Mouse (Mus musculus): ENCODE measurements at regions not wholly inside any gene's neighbourhood (a gene's known extent, or its start where the extent isn't known, plus 50 kb on each side); places are given as distances from the start of the nearest gene placed in this dataset.

- no peak for ATAC-seq (ENCODE audit: low FRiP score, low TSS enrichment)
- WGBS, result 95% methylated on average over 2 of the region's 2 CpGs
- DNase-seq, result no peak
These were observed 74.1 kb downstream of the B3gnt5 start for GRCm38 (mm10) chr16:19834128-19834527.

DNA sequence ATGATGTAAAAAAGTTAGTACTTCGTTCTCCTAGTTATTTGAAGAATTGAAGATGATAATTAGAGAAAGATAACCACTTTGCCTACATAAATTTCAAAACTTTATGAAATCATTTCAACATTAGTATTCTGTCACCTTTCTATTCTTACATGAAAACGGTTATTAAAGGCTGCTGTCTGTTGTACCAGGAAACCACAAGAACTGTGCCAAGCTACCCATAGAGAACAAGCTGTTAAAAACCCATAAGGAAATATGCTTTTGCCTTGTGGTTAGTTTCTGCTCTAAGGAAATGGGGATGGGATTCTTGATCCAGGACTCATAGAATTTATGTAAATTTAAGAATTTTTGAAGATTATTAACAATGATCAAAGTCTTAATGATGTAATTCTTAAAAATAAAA lies 74.7 kb downstream of the B3gnt5 start:
- no peak overlapping the region for H3K4me3 ChIP-seq (replicated peaks; ENCODE audit: low read depth, low read length)
- H3K9ac ChIP-seq (replicated peaks; ENCODE audit: low read length), result no peak overlapping the region
- no peak overlapping the region for H3K27ac ChIP-seq (replicated peaks; ENCODE audit: low read depth, low read length)
- H3K4me2 ChIP-seq (ENCODE audit: low read length), result no peak overlapping the region
- ATAC-seq (ENCODE audit: low FRiP score, low TSS enrichment) (no peak), DNase-seq (no peak)
- no peaks in the 10 kb centered on the region for H3K4me1 ChIP-seq (ENCODE audit: control insufficient read depth, insufficient read depth, low read length)
- 81% methylated on average over 2 of the region's 2 CpGs for WGBS
- H3K27me3 ChIP-seq (ENCODE audit: control insufficient read depth, insufficient read depth, low read length), result no peaks in the 10 kb centered on the region
- no peaks in the 10 kb centered on the region for H3K36me3 ChIP-seq (ENCODE audit: control insufficient read depth, insufficient read depth, low read length)
- no peaks in the 10 kb centered on the region for H3K9me3 ChIP-seq (ENCODE audit: control insufficient read depth, low read length)

More at GRCm38 (mm10) chr16:19834128-19834527, 74.1 kb downstream of the B3gnt5 start:
- H3K4me3 ChIP-seq (replicated peaks; ENCODE audit: low read depth, low read length), result no peak overlapping the region
- H3K9ac ChIP-seq (replicated peaks; ENCODE audit: low read length), result no peak overlapping the region
- H3K27me3 ChIP-seq (ENCODE audit: control insufficient read depth, insufficient read depth, low read length), result no peaks in the 10 kb centered on the region
- H3K27ac ChIP-seq (replicated peaks; ENCODE audit: low read depth, low read length), result no peak overlapping the region
- no peak overlapping the region for H3K4me2 ChIP-seq (ENCODE audit: low read length)
- no peaks in the 10 kb centered on the region for H3K36me3 ChIP-seq (ENCODE audit: control insufficient read depth, insufficient read depth, low read length)
- H3K9me3 ChIP-seq (ENCODE audit: control insufficient read depth, low read length), result no peaks in the 10 kb centered on the region
- H3K4me1 ChIP-seq (ENCODE audit: control insufficient read depth, insufficient read depth, low read length), result no peaks in the 10 kb centered on the region

DNA sequence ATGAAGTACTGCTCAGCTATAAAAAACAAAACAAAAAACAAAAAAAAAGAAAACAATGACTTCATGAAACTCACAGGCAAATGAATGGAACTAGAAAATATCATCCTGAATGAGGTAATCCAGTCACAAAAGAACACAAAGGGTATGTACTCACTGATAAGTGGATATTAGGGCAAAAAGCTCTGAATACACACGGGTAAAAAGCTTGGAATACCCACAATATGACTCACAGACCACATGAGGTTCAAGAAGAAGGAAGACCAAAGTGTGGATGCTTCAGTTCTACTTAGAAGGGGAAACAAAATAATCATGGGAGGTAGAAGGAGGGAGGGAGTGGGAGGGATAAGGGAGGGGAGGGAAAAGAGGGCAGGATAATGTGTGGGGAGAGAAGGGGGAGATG lies 79.8 kb downstream of the B3gnt5 start:
- no peak overlapping the region for H3K9ac ChIP-seq (replicated peaks; ENCODE audit: low read length)
- ATAC-seq (ENCODE audit: low FRiP score, low TSS enrichment), result no peak

DNA sequence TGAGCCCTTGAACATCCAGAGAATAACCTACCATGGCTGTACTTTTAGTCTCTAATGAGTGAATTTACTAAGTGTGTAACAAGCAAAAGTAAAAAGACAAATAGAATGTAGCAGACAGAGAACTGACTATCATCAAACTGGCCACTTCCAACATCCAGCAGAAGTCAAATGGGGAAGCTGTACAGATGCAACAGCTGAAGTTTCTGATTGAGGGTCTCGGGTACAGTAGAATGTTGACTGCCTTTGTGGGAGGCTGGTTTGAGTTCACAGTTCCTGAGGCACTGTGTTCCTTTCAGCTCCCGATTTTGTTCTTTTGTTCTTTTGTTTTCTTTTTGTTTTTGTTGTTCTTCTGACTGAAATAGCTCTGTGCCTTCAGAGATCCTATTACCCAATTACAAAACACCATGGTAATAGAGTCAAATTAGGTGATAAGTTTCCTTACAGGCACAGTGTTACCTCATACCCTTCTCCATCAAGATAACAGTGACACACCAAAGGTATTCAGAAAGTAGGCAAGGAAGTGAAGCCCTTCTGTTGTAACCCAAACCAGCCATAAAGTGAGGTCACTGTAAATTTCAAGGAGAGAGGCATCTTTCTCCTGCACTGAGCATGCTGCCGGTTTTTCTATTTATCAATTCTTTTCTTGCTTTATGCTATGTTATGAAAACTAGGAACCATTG lies 82.5 kb downstream of the B3gnt5 start:
- no peak for ATAC-seq (ENCODE audit: low FRiP score, low TSS enrichment)
- no peak overlapping the region for H3K4me2 ChIP-seq (ENCODE audit: low read length)
- H3K9me3 ChIP-seq (ENCODE audit: control insufficient read depth, low read length), result no peaks in the 10 kb centered on the region
- no peak overlapping the region for H3K9ac ChIP-seq (replicated peaks; ENCODE audit: low read length)
- no peak overlapping the region for H3K27ac ChIP-seq (replicated peaks; ENCODE audit: low read depth, low read length)
- H3K27me3 ChIP-seq (ENCODE audit: control insufficient read depth, insufficient read depth, low read length), result no peaks in the 10 kb centered on the region
- DNase-seq, result no peak
- no peaks in the 10 kb centered on the region for H3K36me3 ChIP-seq (ENCODE audit: control insufficient read depth, insufficient read depth, low read length)
- 59% methylated on average over 3 of the region's 3 CpGs for WGBS
- H3K4me3 ChIP-seq (replicated peaks; ENCODE audit: low read depth, low read length), result no peak overlapping the region
- H3K4me1 ChIP-seq (ENCODE audit: control insufficient read depth, insufficient read depth, low read length), result no peaks in the 10 kb centered on the region

More for the DNA sequence above, 79.8 kb downstream of the B3gnt5 start:
- Histone ChIP-seq H3K27me3 (ENCODE audit: control insufficient read depth, insufficient read depth, low read length) (no peaks in the 10 kb centered on the region), H3K9me3 (ENCODE audit: control insufficient read depth, low read length) (no peaks in the 10 kb centered on the region), H3K4me3 (replicated peaks; ENCODE audit: low read depth, low read length) (no peak overlapping the region), H3K4me1 (ENCODE audit: control insufficient read depth, insufficient read depth, low read length) (no peaks in the 10 kb centered on the region), H3K4me2 (ENCODE audit: low read length) (no peak overlapping the region), H3K36me3 (ENCODE audit: control insufficient read depth, insufficient read depth, low read length) (no peaks in the 10 kb centered on the region), H3K27ac (replicated peaks; ENCODE audit: low read depth, low read length) (no peak overlapping the region)
- WGBS, result 50% methylated on average over 1 of the region's 1 CpGs
- no peak for DNase-seq

GRCm38 (mm10) chr16:19843738-19844137 lies 83.7 kb downstream of the B3gnt5 start:
- Histone ChIP-seq H3K27me3 (ENCODE audit: control insufficient read depth, insufficient read depth, low read length) (no peaks in the 10 kb centered on the region), H3K4me2 (ENCODE audit: low read length) (no peak overlapping the region), H3K9me3 (ENCODE audit: control insufficient read depth, low read length) (no peaks in the 10 kb centered on the region), H3K27ac (replicated peaks; ENCODE audit: low read depth, low read length) (no peak overlapping the region), H3K4me3 (replicated peaks; ENCODE audit: low read depth, low read length) (no peak overlapping the region), H3K36me3 (ENCODE audit: control insufficient read depth, insufficient read depth, low read length) (no peaks in the 10 kb centered on the region), H3K4me1 (ENCODE audit: control insufficient read depth, insufficient read depth, low read length) (no peaks in the 10 kb centered on the region), H3K9ac (replicated peaks; ENCODE audit: low read length) (no peak overlapping the region)
- DNase-seq (no peak), ATAC-seq (ENCODE audit: low FRiP score, low TSS enrichment) (no peak)

DNA sequence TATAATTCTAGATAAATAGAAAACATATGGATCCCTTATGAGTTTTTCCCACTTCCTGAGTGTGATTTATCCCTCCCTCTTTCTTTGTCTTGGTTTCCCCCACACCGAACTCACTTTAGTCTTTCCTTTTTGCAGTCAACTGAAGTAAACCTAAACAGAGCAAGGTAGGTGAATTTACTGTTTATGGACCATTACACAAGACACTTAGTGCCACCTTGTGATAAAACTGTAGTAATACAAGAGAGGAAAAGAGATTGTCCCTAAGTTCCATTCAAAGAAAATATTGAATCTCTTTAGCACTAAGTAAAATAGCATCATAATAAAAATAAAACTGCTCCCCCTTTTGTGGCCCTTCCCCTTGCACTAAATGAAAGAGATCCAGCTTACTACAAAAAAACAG lies 88.4 kb downstream of the B3gnt5 start:
- Histone ChIP-seq H3K27ac (replicated peaks; ENCODE audit: low read depth, low read length) (no peak overlapping the region), H3K9me3 (ENCODE audit: control insufficient read depth, low read length) (no peaks in the 10 kb centered on the region), H3K4me2 (ENCODE audit: low read length) (no peak overlapping the region), H3K4me3 (replicated peaks; ENCODE audit: low read depth, low read length) (no peak overlapping the region), H3K4me1 (ENCODE audit: control insufficient read depth, insufficient read depth, low read length) (no peaks in the 10 kb centered on the region), H3K36me3 (ENCODE audit: control insufficient read depth, insufficient read depth, low read length) (no peaks in the 10 kb centered on the region), H3K9ac (replicated peaks; ENCODE audit: low read length) (no peak overlapping the region), H3K27me3 (ENCODE audit: control insufficient read depth, insufficient read depth, low read length) (no peaks in the 10 kb centered on the region)
- DNase-seq, result peak; percentile 61
- 57% methylated on average over 1 of the region's 1 CpGs for WGBS
- no peak for ATAC-seq (ENCODE audit: low FRiP score, low TSS enrichment)

DNA sequence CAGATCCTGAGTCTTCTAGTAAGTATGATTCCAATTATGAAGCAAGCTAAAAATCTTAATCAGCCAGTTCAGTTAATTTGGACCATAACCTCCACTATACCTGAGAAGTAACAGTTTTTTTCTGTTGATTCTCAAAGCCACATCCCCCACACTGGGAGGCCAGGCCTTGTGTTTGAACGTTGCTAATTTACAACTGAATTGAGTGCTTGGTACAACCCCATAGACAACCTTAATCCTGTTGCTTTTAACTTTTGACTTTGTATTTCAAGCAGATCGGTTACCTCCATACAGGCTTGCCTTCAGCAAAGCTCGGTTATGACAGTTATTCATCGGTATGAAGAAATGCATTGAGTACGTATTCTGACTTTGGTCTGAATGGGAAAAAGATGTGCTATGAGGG lies 105.3 kb downstream of the B3gnt5 start:
- H3K9ac ChIP-seq (replicated peaks; ENCODE audit: low read length), result no peak overlapping the region
- H3K4me1 ChIP-seq (ENCODE audit: control insufficient read depth, insufficient read depth, low read length), result no peaks in the 10 kb centered on the region
- no peak overlapping the region for H3K4me3 ChIP-seq (replicated peaks; ENCODE audit: low read depth, low read length)
- no peak for ATAC-seq (ENCODE audit: low FRiP score, low TSS enrichment)
- WGBS, result 71% methylated on average over 5 of the region's 5 CpGs
- H3K36me3 ChIP-seq (ENCODE audit: control insufficient read depth, insufficient read depth, low read length), result no peaks in the 10 kb centered on the region
- DNase-seq, result no peak
- no peaks in the 10 kb centered on the region for H3K27me3 ChIP-seq (ENCODE audit: control insufficient read depth, insufficient read depth, low read length)
- no peaks in the 10 kb centered on the region for H3K9me3 ChIP-seq (ENCODE audit: control insufficient read depth, low read length)
- H3K4me2 ChIP-seq (ENCODE audit: low read length), result no peak overlapping the region
- no peak overlapping the region for H3K27ac ChIP-seq (replicated peaks; ENCODE audit: low read depth, low read length)

DNA sequence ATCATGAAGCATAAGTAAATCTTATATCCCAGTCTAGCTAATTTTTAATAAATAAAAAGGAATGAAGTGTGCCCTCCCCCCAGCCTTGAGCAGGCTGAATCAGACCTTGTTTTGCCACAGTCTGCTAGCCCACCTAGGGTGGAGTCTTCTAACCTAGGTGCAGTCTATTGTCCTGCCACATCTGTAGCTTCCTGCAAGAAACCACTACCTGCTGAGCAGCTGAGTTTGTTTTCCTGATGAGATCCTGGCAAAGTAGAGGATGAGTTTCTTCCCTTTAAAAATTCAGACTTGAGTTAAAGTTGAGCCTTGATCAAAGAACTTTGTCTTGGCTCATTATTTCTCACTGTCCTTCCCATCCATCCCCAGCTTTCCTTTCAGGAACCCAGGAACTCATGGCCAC lies 105.9 kb downstream of the B3gnt5 start:
- Histone ChIP-seq H3K36me3 (ENCODE audit: control insufficient read depth, insufficient read depth, low read length) (no peaks in the 10 kb centered on the region), H3K4me3 (replicated peaks; ENCODE audit: low read depth, low read length) (no peak overlapping the region), H3K9ac (replicated peaks; ENCODE audit: low read length) (no peak overlapping the region), H3K9me3 (ENCODE audit: control insufficient read depth, low read length) (no peaks in the 10 kb centered on the region), H3K4me2 (ENCODE audit: low read length) (no peak overlapping the region), H3K4me1 (ENCODE audit: control insufficient read depth, insufficient read depth, low read length) (no peaks in the 10 kb centered on the region), H3K27me3 (ENCODE audit: control insufficient read depth, insufficient read depth, low read length) (no peaks in the 10 kb centered on the region), H3K27ac (replicated peaks; ENCODE audit: low read depth, low read length) (no peak overlapping the region)
- DNase-seq (no peak), ATAC-seq (ENCODE audit: low FRiP score, low TSS enrichment) (no peak)

GRCm38 (mm10) chr16:19869425-19869824 lies 109.4 kb downstream of the B3gnt5 start:
- no peaks in the 10 kb centered on the region for H3K27me3 ChIP-seq (ENCODE audit: control insufficient read depth, insufficient read depth, low read length)
- H3K27ac ChIP-seq (replicated peaks; ENCODE audit: low read depth, low read length), result no peak overlapping the region
- H3K4me1 ChIP-seq (ENCODE audit: control insufficient read depth, insufficient read depth, low read length), result no peaks in the 10 kb centered on the region
- ATAC-seq (ENCODE audit: low FRiP score, low TSS enrichment) (no peak), DNase-seq (no peak)
- no peak overlapping the region for H3K4me2 ChIP-seq (ENCODE audit: low read length)
- H3K9ac ChIP-seq (replicated peaks; ENCODE audit: low read length), result no peak overlapping the region
- no peaks in the 10 kb centered on the region for H3K36me3 ChIP-seq (ENCODE audit: control insufficient read depth, insufficient read depth, low read length)
- H3K4me3 ChIP-seq (replicated peaks; ENCODE audit: low read depth, low read length), result no peak overlapping the region
- H3K9me3 ChIP-seq (ENCODE audit: control insufficient read depth, low read length), result no peaks in the 10 kb centered on the region

Measured in midbrain, embryonic 14.5 days (tissue).